Mouse (Mus musculus): Measurements from ENCODE around the gene Ccdc188. TPM values are rescaled to one million over a fixed set of nuclear protein-coding genes. Genes with fewer than 3 reads are reported as not detected.

Gene Ccdc188
- polyA plus RNA-seq, 2 experiments = not detected

DNA sequence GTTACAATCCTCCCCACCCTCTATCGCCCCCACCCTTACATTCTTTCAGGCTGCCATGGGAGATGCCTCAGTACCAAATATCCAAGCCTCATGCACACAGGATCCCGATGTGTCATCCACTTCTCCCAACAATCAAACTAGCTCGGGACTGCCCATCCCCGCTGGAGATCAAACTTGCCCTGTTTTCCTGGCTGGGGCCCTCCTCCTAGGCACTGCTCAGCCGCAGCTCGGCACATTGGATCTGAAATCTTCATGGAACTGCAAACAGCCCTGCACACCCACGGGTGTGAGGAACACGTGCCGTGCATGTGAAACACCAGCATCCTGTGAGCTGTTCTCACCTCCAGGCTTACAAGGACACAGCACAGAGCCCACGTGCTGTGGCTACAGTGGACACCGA lies 43.9 kb upstream of the Ccdc188 start:
- H3K27me3 ChIP-seq (ENCODE audit: control insufficient read depth, insufficient read depth, low read length) = no peaks in the 10 kb centered on the region
- TF ChIP-seq POLR2A (IDR thresholded peaks at IDR 0.05; ENCODE audit: borderline replicate concordance, extremely low read depth, insufficient read depth, insufficient read length) = no peak
- WGBS = 76% methylated on average over 11 of the region's 11 CpGs

GRCm38 (mm10) chr16:18175817-18176541 lies 41.7 kb upstream of the Ccdc188 start:
- H3K27ac ChIP-seq (replicated peaks; ENCODE audit: low read depth, low read length) = 0 out of 2 replicates have a peak overlapping the region, but pooled peaks have one; percentile 19
- H3K27me3 ChIP-seq (ENCODE audit: control insufficient read depth, insufficient read depth, low read length) = no peaks in the 10 kb centered on the region
- no peak overlapping the region for H3K4me2 ChIP-seq (replicated peaks; ENCODE audit: low read depth, low read length, severe bottlenecking)
- DNase-seq (ENCODE audit: low spot score) (peak; percentile 52), ATAC-seq (ENCODE audit: low FRiP score, low read depth) (peak; percentile 69; the same call in 1 of the 2 replicates)
- no peaks in the 10 kb centered on the region for H3K36me3 ChIP-seq (ENCODE audit: control insufficient read depth, insufficient read depth, low read length)
- H3K4me1 ChIP-seq (ENCODE audit: control insufficient read depth, insufficient read depth, low read length) = peaks cover 11% of the 10 kb centered on the region
- H3K4me3 ChIP-seq (replicated peaks; ENCODE audit: low read length) = no peak overlapping the region
- 0 out of 2 replicates have a peak overlapping the region, but pooled peaks have one; percentile 16 for H3K9ac ChIP-seq (ENCODE audit: low read depth, low read length, severe bottlenecking)
- 22% methylated on average over 6 of the region's 6 CpGs for WGBS
- TF ChIP-seq POLR2A (IDR thresholded peaks at IDR 0.05; ENCODE audit: borderline replicate concordance, extremely low read depth, insufficient read depth, insufficient read length) = no peak
- no peaks in the 10 kb centered on the region for H3K9me3 ChIP-seq (ENCODE audit: control insufficient read depth, low read length)

More for the DNA sequence above, 43.9 kb upstream of the Ccdc188 start:
- DNase-seq (ENCODE audit: low spot score) = no peak
- no peak for ATAC-seq (ENCODE audit: low FRiP score, low read depth)
- Histone ChIP-seq H3K9ac (ENCODE audit: low read depth, low read length, severe bottlenecking) (no peak overlapping the region), H3K36me3 (ENCODE audit: control insufficient read depth, insufficient read depth, low read length) (no peaks in the 10 kb centered on the region), H3K4me2 (replicated peaks; ENCODE audit: low read depth, low read length, severe bottlenecking) (no peak overlapping the region), H3K9me3 (ENCODE audit: control insufficient read depth, low read length) (no peaks in the 10 kb centered on the region), H3K27ac (replicated peaks; ENCODE audit: low read depth, low read length) (no peak overlapping the region), H3K4me3 (replicated peaks; ENCODE audit: low read length) (no peak overlapping the region), H3K4me1 (ENCODE audit: control insufficient read depth, insufficient read depth, low read length) (peaks cover 9% of the 10 kb centered on the region)

DNA sequence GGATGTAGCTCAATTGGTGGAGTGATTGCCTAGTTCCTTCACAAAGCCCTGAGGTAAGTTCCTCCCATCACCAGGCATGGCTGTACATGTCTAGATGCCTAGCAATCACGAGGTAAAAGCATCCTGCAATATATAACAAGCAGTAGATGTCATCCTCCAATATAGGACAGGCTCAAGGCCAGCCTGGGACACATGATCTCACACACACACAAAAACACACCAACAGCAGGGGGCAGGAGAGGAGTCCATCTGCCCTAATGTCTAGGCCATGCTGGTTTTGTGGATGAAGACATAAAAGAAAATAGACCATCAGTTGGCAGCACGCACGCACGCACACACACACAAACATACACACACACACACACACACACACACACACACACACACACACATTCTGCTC lies 40.9 kb upstream of the Ccdc188 start:
- Histone ChIP-seq H3K4me3 (replicated peaks; ENCODE audit: low read length) (no peak overlapping the region), H3K9me3 (ENCODE audit: control insufficient read depth, low read length) (no peaks in the 10 kb centered on the region), H3K27ac (replicated peaks; ENCODE audit: low read depth, low read length) (no peak overlapping the region), H3K27me3 (ENCODE audit: control insufficient read depth, insufficient read depth, low read length) (no peaks in the 10 kb centered on the region), H3K4me1 (ENCODE audit: control insufficient read depth, insufficient read depth, low read length) (peaks cover 19% of the 10 kb centered on the region), H3K4me2 (replicated peaks; ENCODE audit: low read depth, low read length, severe bottlenecking) (no peak overlapping the region), H3K36me3 (ENCODE audit: control insufficient read depth, insufficient read depth, low read length) (no peaks in the 10 kb centered on the region), H3K9ac (ENCODE audit: low read depth, low read length, severe bottlenecking) (no peak overlapping the region)
- 77% methylated on average over 4 of the region's 4 CpGs for WGBS
- no peak for TF ChIP-seq POLR2A (IDR thresholded peaks at IDR 0.05; ENCODE audit: borderline replicate concordance, extremely low read depth, insufficient read depth, insufficient read length)
- DNase-seq (ENCODE audit: low spot score) (no peak), ATAC-seq (ENCODE audit: low FRiP score, low read depth) (no peak)

GRCm38 (mm10) chr16:18179591-18179990 lies 38.1 kb upstream of the Ccdc188 start:
- no peak for ATAC-seq (ENCODE audit: low FRiP score, low read depth)
- Histone ChIP-seq H3K4me3 (replicated peaks; ENCODE audit: low read length) (no peak overlapping the region), H3K4me1 (ENCODE audit: control insufficient read depth, insufficient read depth, low read length) (peaks cover 19% of the 10 kb centered on the region)

GRCm38 (mm10) chr16:18181398-18181797 lies 36.3 kb upstream of the Ccdc188 start:
- ATAC-seq (ENCODE audit: low FRiP score, low read depth) = no peak
- DNase-seq (ENCODE audit: low spot score) = peak; percentile 61
- 11% methylated on average over 10 of the region's 10 CpGs for WGBS
- Histone ChIP-seq H3K36me3 (ENCODE audit: control insufficient read depth, insufficient read depth, low read length) (no peaks in the 10 kb centered on the region), H3K4me1 (ENCODE audit: control insufficient read depth, insufficient read depth, low read length) (peaks cover 23% of the 10 kb centered on the region), H3K27me3 (ENCODE audit: control insufficient read depth, insufficient read depth, low read length) (no peaks in the 10 kb centered on the region), H3K27ac (replicated peaks; ENCODE audit: low read depth, low read length) (no peak overlapping the region), H3K4me2 (replicated peaks; ENCODE audit: low read depth, low read length, severe bottlenecking) (no peak overlapping the region), H3K4me3 (replicated peaks; ENCODE audit: low read length) (no peak overlapping the region), H3K9ac (ENCODE audit: low read depth, low read length, severe bottlenecking) (no peak overlapping the region), H3K9me3 (ENCODE audit: control insufficient read depth, low read length) (no peaks in the 10 kb centered on the region)
- no peak for TF ChIP-seq POLR2A (IDR thresholded peaks at IDR 0.05; ENCODE audit: borderline replicate concordance, extremely low read depth, insufficient read depth, insufficient read length)

More at GRCm38 (mm10) chr16:18179591-18179990, 38.1 kb upstream of the Ccdc188 start:
- no peaks in the 10 kb centered on the region for H3K27me3 ChIP-seq (ENCODE audit: control insufficient read depth, insufficient read depth, low read length)
- no peak for TF ChIP-seq POLR2A (IDR thresholded peaks at IDR 0.05; ENCODE audit: borderline replicate concordance, extremely low read depth, insufficient read depth, insufficient read length)
- no peak overlapping the region for H3K4me2 ChIP-seq (replicated peaks; ENCODE audit: low read depth, low read length, severe bottlenecking)
- no peaks in the 10 kb centered on the region for H3K36me3 ChIP-seq (ENCODE audit: control insufficient read depth, insufficient read depth, low read length)
- H3K9me3 ChIP-seq (ENCODE audit: control insufficient read depth, low read length) = no peaks in the 10 kb centered on the region
- no peak overlapping the region for H3K27ac ChIP-seq (replicated peaks; ENCODE audit: low read depth, low read length)
- 17% methylated on average over 2 of the region's 2 CpGs for WGBS
- no peak overlapping the region for H3K9ac ChIP-seq (ENCODE audit: low read depth, low read length, severe bottlenecking)
- no peak for DNase-seq (ENCODE audit: low spot score)

All from limb, embryonic 14.5 days (tissue).